Mouse (Mus musculus) left cerebral cortex, adult 2 months (tissue): ENCODE results near the gene Pmm2. TPM values are rescaled to one million over a fixed set of nuclear protein-coding genes. Genes with fewer than 3 reads are reported as not detected.

Source experiments
- DNase-seq, 2 experiments: peaks; one replicate each; pipeline ENCODE4 v3.0.0; 2021 to 2022; ENCODE audit warnings: low spot score in 2 of 2, mixed read lengths in 1 of 2; ENCODE audit errors: extremely low spot score in 1 of 2
- H3K27ac ChIP-seq: fragments of 200-600 bp; 2 replicates; pipeline ENCODE4 v1.8.1; 2022
- H3K4me3 ChIP-seq: fragments of 200-600 bp; 2 replicates; pipeline ENCODE4 v1.8.1; 2022
- CTCF ChIP-seq: fragments of 200-600 bp; IDR thresholded peaks from 2 replicates; pipeline ENCODE4 v1.8.1; 2022; ENCODE audit warnings: antibody characterized with exemption, mild to moderate bottlenecking, moderate library complexity
- intact Hi-C: fragments of 180-260 bp; cut with DNase I; formaldehyde crosslinking; loops from one replicate; pipeline ENCODE4 v1.15.1; 2025
- total RNA-seq, 2 experiments: library from RNA; stranded (reverse); gene quantifications; 2 replicates each; pipeline ENCODE4 v1.2.3; 2021

Gene Pmm2
- total RNA-seq, 2 experiments from 2014 or later = 36.2 to 36.9 TPM

GRCm38 (mm10) chr16:8620315-8621115 lies 17.0 kb upstream of the Pmm2 start:
- no peak for DNase-seq
- no peak overlapping the region for H3K27ac ChIP-seq
- no peak for TF ChIP-seq CTCF
- no peak overlapping the region for H3K4me3 ChIP-seq
- intact Hi-C loops = no loop called here

- DNase-seq = no peak
- intact Hi-C loops = loop anchor here (10.0 kb wide), 1 partner anchor 136 kb away; no protein-coding TSS in a partner anchor
- Histone ChIP-seq H3K4me3 (no peak overlapping the region), H3K27ac (no peak overlapping the region)
- no peak for TF ChIP-seq CTCF
These were observed 7.1 kb upstream of the Pmm2 start for GRCm38 (mm10) chr16:8630419-8630818.

GRCm38 (mm10) chr16:8631428-8631827 lies 6.0 kb upstream of the Pmm2 start:
- Histone ChIP-seq H3K4me3 (no peak overlapping the region), H3K27ac (no peak overlapping the region)
- no peak for TF ChIP-seq CTCF
- no peak for DNase-seq
- intact Hi-C loops = loop anchor here (10.0 kb wide), 1 partner anchor 137 kb away; no protein-coding TSS in a partner anchor

GRCm38 (mm10) chr16:8636867-8637216 lies 632 bp upstream of the Pmm2 start:
- TF ChIP-seq CTCF = no peak
- intact Hi-C loops = loop anchor here (10.0 kb wide), 1 partner anchor 142 kb away; no protein-coding TSS in a partner anchor
- H3K4me3 ChIP-seq = peak overlapping the region; percentile 59

GRCm38 (mm10) chr16:8638131-8638530 lies 657 bp downstream of the Pmm2 start:
- DNase-seq = no peak
- no peak for TF ChIP-seq CTCF
- peak overlapping the region; percentile 88 for H3K27ac ChIP-seq
- intact Hi-C loops = loop anchor here (10.0 kb wide), 1 partner anchor 143 kb away; no protein-coding TSS in a partner anchor
- H3K4me3 ChIP-seq = peak overlapping the region; percentile 59

More at GRCm38 (mm10) chr16:8636867-8637216, 632 bp upstream of the Pmm2 start:
- H3K27ac ChIP-seq = peak overlapping the region; percentile 88
- no peak for DNase-seq

- Histone ChIP-seq H3K27ac (no peak overlapping the region), H3K4me3 (no peak overlapping the region)
- intact Hi-C loops = loop anchor here (10.0 kb wide), 1 partner anchor 145 kb away; no protein-coding TSS in a partner anchor
- DNase-seq = no peak
- no peak for TF ChIP-seq CTCF
These were observed 2.2 kb downstream of the Pmm2 start for GRCm38 (mm10) chr16:8639466-8640191.

GRCm38 (mm10) chr16:8643855-8644254 lies 6.4 kb downstream of the Pmm2 start:
- no peak for DNase-seq
- Histone ChIP-seq H3K27ac (no peak overlapping the region), H3K4me3 (no peak overlapping the region)
- intact Hi-C loops = loop anchor here (2.0 kb wide), 1 partner anchor 29 kb away; the partner anchor contains the start of gene Carhsp1
- TF ChIP-seq CTCF = peak; percentile 82

- DNase-seq = no peak
- Histone ChIP-seq H3K27ac (peak overlapping the region; percentile 24; the same call in 1 of the 2 replicates), H3K4me3 (no peak overlapping the region)
- intact Hi-C loops = loop anchor here (2.0 kb wide), 1 partner anchor 27 kb away; the partner anchor contains the start of gene Carhsp1
- TF ChIP-seq CTCF = no peak
These were observed 8.1 kb downstream of the Pmm2 start for GRCm38 (mm10) chr16:8645546-8645945.

- no peak overlapping the region for H3K4me3 ChIP-seq
- H3K27ac ChIP-seq = no peak overlapping the region
- intact Hi-C loops = no loop called here
- TF ChIP-seq CTCF = no peak
- DNase-seq = no peak
These were observed 12.5 kb downstream of the Pmm2 start for GRCm38 (mm10) chr16:8650007-8650406.

- Histone ChIP-seq H3K4me3 (no peak overlapping the region), H3K27ac (no peak overlapping the region)
- intact Hi-C loops = no loop called here
- no peak for DNase-seq
- TF ChIP-seq CTCF = no peak
These were observed 17.6 kb downstream of the Pmm2 start for GRCm38 (mm10) chr16:8655108-8655507.

- H3K4me3 ChIP-seq = no peak overlapping the region
- no peak for DNase-seq
- intact Hi-C loops = no loop called here
- TF ChIP-seq CTCF = no peak
- no peak overlapping the region for H3K27ac ChIP-seq
These were observed 18.1 kb downstream of the Pmm2 start for GRCm38 (mm10) chr16:8655599-8655998.

- no peak for TF ChIP-seq CTCF
- DNase-seq = no peak
- Histone ChIP-seq H3K4me3 (no peak overlapping the region), H3K27ac (no peak overlapping the region)
- intact Hi-C loops = no loop called here
These were observed 18.8 kb downstream of the Pmm2 start for GRCm38 (mm10) chr16:8656256-8656655.
